Mouse (Mus musculus) erythroid progenitor cell, adult 5-6 weeks (primary cell): ENCODE measurements at regions not wholly inside any gene's neighbourhood (a gene's known extent, or its start where the extent isn't known, plus 50 kb on each side); places are given as distances from the start of the nearest gene placed in this dataset.

Experiments used
- ATAC-seq: replicated peaks from 2 replicates; pipeline ENCODE4 v1.8.0; 2016; ENCODE audit warnings: moderate number of reproducible peaks, mild to moderate bottlenecking, moderate TSS enrichment, inconsistent platforms; ENCODE audit not compliant: poor library complexity, low FRiP score, severe bottlenecking

GRCm38 (mm10) chr1:89207306-89207705 is 137.1 kb downstream of the Sh3bp4 start:
- ATAC-seq, result no peak

GRCm38 (mm10) chr1:89211116-89211515 is 140.9 kb downstream of the Sh3bp4 start:
- no peak for ATAC-seq

DNA sequence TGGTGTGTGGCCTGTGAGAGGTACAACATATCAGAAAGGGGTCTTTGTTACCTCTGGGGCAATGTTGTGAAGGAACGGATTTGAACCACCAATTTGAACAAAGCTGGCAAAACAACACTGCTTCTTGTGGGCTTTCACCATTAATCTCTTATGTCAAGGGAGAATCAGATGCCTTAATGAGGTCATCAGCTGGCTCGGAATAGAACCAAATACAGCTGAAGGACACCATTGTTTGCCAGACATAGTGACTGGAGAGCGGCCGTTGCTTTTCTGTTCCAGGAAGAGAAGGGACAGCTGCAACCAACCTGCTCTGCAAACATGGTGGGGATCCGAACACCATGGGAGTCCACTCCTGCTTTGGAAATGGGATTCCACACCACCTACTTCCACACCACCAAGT is 158.2 kb downstream of the Sh3bp4 start:
- ATAC-seq, result no peak

DNA sequence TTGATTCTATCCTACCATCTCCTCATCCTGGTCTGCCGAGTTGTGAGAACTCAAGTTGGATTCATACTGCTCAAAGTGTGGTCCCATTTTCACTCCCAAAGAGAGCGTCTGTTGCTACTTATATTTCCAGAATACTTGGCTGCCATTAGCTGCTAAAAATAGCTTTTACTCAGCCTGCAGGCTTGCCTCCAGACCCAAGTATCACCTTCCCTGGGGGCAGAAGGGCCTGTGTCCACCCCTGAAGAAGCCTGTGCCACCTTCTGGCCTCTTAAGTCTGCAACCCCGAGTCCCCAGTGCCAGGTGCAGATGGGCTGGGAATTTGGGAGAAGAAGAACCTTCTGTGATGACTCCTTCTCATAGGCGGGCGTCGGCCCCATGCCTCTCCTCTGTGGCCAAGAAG is 161.5 kb downstream of the Sh3bp4 start:
- ATAC-seq, result no peak

GRCm38 (mm10) chr1:89232391-89232790 is 162.2 kb downstream of the Sh3bp4 start:
- no peak for ATAC-seq

GRCm38 (mm10) chr1:89234895-89235294 is 164.7 kb downstream of the Sh3bp4 start:
- no peak for ATAC-seq

DNA sequence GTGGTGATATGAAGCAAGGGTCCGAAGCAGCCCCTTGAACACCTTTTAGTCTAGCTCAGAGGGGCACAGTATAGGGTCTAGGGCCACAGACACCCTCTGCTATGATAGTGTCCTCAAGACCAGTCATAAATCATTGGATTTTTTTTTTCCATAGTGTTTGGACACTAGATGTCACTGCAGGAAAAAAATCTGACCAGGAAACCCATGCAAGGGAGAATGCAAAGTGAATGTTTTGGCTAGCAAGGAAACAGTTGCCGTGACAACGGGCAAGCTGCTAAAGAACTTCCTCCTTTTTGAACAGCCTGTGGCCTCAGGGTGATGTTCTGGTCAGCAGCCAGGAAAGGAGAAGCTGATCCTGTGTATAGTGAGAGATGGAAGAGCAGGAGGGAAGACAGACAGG is 165.1 kb downstream of the Sh3bp4 start:
- no peak for ATAC-seq

DNA sequence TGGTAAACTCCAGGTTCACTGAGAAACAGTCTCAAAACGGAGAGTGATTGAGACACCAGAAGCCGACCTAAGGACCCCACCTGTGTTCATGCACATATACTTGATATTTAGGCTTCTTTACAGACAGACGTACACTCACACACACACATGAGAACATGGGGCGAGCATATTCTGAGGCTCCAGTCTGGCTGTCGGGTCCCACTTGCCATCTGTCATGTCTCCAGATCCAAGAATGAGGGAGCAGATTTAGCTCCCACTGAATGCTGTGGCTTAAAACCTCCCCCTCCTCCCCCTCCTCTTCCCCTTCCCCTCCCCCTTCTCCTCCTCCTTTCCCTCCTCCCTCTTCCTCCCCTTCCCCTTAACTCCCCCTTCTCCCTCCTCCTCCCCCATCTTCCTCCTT is 167.5 kb downstream of the Sh3bp4 start:
- no peak for ATAC-seq

- ATAC-seq, result no peak
Measured at GRCm38 (mm10) chr1:89244598-89244997, 174.4 kb downstream of the Sh3bp4 start.

DNA sequence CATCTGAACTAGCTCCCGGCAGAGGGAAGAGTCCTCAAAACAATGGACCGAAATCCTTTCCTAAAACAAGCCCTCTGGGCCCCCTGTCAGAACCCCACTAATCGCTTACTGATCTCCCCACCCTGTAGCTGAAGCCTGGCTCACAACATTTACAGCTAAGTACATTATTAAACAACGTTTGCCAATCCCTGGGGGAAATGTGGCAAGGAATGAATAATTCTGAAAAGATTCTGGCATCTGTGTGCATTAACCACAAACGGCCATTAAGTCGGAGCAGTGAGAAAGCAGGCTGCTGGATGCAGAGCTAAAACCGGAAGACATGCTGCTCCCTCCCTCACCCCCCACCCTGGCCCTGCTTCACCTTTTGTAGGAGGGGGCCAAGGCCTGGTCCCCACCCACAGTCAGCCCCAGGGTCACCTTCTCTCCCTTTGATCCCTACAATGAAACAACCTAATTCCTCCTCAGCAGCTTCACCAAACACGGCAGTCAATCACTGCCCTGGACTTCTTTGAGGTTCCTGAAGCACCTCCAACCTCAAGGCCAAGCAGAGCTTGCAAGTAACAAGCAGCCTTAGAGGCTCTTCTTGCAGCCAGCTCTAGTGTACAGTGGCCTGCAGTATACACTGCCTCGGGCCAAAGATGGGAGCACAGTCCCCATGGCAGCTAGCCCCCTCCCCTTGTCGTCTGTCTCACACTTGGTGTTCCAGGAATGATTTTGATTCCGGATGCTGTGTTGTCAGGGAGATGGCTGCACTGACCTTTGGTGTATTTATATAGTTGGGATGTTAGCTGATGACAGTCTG is 175.2 kb downstream of the Sh3bp4 start:
- ATAC-seq, result no peak

- 0 out of 2 replicates have a peak, but pooled peaks have one; percentile 25 for ATAC-seq
Measured at GRCm38 (mm10) chr1:89251753-89252152, 181.5 kb downstream of the Sh3bp4 start.

GRCm38 (mm10) chr1:89252528-89252927 is 182.3 kb downstream of the Sh3bp4 start:
- no peak for ATAC-seq

DNA sequence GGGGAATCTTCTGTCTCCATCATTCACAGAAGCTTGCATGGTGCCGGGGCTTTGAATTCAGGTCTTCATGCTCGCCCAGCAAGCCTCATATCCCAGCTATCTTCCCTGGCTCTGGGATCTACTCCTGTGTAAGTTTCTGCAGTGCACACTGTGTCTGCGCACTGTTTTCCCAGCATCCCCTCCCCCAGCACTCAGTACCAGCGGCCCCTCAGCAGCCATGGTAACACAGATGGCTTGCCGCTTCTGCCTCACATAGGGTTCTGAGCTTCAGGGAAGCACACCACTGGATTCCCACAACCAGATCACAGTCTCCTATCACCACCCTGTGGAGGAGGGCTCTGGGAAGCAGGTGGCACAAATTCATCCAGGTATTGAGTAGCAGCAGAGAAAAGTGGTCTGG is 187.7 kb downstream of the Sh3bp4 start:
- ATAC-seq, result no peak

- ATAC-seq, result no peak
Measured at GRCm38 (mm10) chr1:89265771-89266170, 188.8 kb upstream of the Agap1 start.

- no peak for ATAC-seq
Measured at GRCm38 (mm10) chr1:89268806-89269205, 185.8 kb upstream of the Agap1 start.

GRCm38 (mm10) chr1:89271743-89272142 is 182.9 kb upstream of the Agap1 start:
- ATAC-seq, result no peak

DNA sequence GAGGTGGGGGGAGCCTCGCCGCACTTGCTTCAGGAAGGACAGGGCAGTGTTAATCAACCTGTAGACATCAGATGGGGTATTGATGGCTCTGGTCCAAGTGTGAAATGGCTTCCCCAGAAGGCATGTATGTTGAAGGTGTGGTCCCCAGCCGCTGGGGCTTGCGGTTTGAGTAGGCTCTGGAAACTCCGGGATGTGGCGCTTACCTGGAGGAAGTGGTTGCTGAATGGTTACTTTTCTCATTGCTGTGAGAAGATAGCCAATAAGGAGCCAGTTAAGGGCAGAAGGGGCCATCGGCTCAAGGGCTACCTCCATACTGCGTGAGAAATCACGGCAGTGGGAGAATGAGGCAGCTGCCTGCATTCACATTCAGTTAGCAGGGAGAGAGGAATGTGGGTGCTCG is 181.6 kb upstream of the Agap1 start:
- ATAC-seq, result no peak

GRCm38 (mm10) chr1:89273786-89274362 is 180.7 kb upstream of the Agap1 start:
- no peak for ATAC-seq

DNA sequence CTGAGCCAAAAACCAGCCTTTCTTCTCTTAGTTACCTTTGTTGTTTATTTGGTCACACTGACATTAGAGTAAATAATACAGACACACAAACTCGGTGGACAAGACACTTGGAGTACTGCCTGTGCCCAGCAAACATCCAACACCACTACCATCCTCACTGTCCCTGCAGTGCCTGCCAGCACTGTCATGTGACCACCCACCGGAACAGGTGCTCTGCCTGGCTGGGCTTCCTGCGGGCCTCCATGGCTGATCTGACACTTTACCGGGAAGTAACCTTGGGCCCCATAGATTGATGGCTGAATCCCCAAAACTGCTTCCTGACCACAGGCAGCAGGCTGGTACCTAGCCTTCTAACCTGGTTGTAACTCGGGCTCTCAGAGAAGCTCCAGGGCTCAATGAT is 175.2 kb upstream of the Agap1 start:
- ATAC-seq, result no peak

DNA sequence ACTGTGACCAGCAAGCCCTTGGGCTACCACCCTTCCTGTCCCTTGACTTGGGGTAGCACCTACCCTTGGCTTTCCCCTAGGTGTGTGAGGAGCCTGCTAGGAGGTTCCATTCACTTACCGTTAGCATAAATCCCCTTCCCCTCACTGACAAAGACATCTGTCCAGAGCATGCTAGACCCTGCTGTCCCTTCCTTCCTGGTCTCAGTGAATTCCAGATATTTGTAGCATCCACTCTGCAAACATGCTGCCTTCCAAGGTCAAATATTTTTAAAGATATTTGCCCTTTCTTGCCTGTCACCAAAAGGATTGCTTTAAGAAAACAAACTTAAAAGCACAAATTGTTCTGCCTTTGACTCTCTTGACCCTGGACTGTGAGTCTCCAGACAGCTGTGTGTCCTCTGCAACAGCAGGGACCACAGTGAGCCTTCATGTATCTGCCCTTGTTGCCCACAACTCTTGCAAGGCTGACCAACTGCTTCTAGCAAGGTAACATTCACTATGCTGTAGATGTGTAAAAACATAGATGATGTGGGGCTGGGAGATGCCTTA is 173.4 kb upstream of the Agap1 start:
- no peak for ATAC-seq

GRCm38 (mm10) chr1:89285041-89285440 is 169.6 kb upstream of the Agap1 start:
- no peak for ATAC-seq
